Mouse (Mus musculus) intestine, postnatal 0 days (tissue): Measurements from ENCODE around the gene Cxcr5. TPM values are rescaled to one million over a fixed set of nuclear protein-coding genes. Genes with fewer than 3 reads are reported as not detected.

Experiments
- ATAC-seq: fragments of 200-750 bp; cut with Nextera tagmentation; 2 replicates; pipeline ENCODE4 v1.8.0; 2017; ENCODE audit warnings: mild to moderate bottlenecking, moderate TSS enrichment, moderate library complexity
- H3K27ac ChIP-seq: fragments of 300-500 bp; sonication (generic); 2 replicates; pipeline ENCODE4 v1.5.1; 2014; ENCODE audit warnings: mild to moderate bottlenecking, low read depth, low read length, moderate library complexity
- H3K27me3 ChIP-seq: fragments of 300-500 bp; sonication (generic); replicated peaks from 2 replicates; pipeline ENCODE4 v1.6.1; 2014; ENCODE audit warnings: low read length, mixed read lengths; ENCODE audit not compliant: control insufficient read depth, insufficient read depth
- H3K36me3 ChIP-seq: fragments of 300-500 bp; sonication (generic); 2 replicates; pipeline ENCODE4 v1.6.1; 2014; ENCODE audit warnings: mild to moderate bottlenecking, moderate library complexity; ENCODE audit not compliant: control insufficient read depth, insufficient read depth
- H3K4me1 ChIP-seq: fragments of 300-500 bp; sonication (generic); replicated peaks from 2 replicates; pipeline ENCODE4 v1.6.1; 2014; ENCODE audit warnings: antibody characterized with exemption, low read length, mixed read lengths; ENCODE audit not compliant: control insufficient read depth, insufficient read depth
- H3K4me2 ChIP-seq: fragments of 300-500 bp; sonication (generic); replicated peaks from 2 replicates; pipeline ENCODE4 v1.6.1; 2014; ENCODE audit warnings: low read depth, mild to moderate bottlenecking, moderate library complexity
- H3K4me3 ChIP-seq: fragments of 300-500 bp; sonication (generic); 2 replicates; pipeline ENCODE4 v1.5.1; 2014; ENCODE audit warnings: low read depth, low read length
- H3K9ac ChIP-seq: fragments of 300-500 bp; sonication (generic); 2 replicates; pipeline ENCODE4 v1.6.1; 2014; ENCODE audit warnings: mild to moderate bottlenecking, low read depth, low read length
- H3K9me3 ChIP-seq: fragments of 300-500 bp; sonication (generic); 2 replicates; pipeline ENCODE4 v1.6.1; 2016; ENCODE audit warnings: mixed run types; ENCODE audit not compliant: control insufficient read depth
- CTCF ChIP-seq: sonication (generic); IDR thresholded peaks from 2 replicates; pipeline ENCODE4 v1.5.1; 2016; ENCODE audit warnings: low read depth, mild to moderate bottlenecking, control low read depth, antibody characterized with exemption, moderate library complexity
- WGBS: fragments of 180-500 bp; shearing (Covaris S2); extraction: QIAGEN DNeasy Blood & Tissue Kit; methylation state at CpG from one replicate; pipeline ENCODE4 v1.1.7; 2014; 5-methylcytosine and 5-hydroxymethylcytosine counted together
- polyA plus RNA-seq: library from polyadenylated mRNA; unstranded; fragments of >200 nt; fragmentation: Nextera tagmentation; extraction: Ambion mirVana; gene quantifications from 2 replicates; pipeline ENCODE4 v1.2.1, GENCODE M21; 2015

Cxcr5 gene
- polyA plus RNA-seq, 1 experiment from 2014 or later = 0.25 TPM

- H3K27me3 ChIP-seq = no peaks in the 10 kb centered on the region
- no peak overlapping the region for H3K27ac ChIP-seq
- H3K36me3 ChIP-seq = no peaks in the 10 kb centered on the region
- ATAC-seq = no peak
- TF ChIP-seq CTCF = no peak
- H3K9me3 ChIP-seq = no peaks in the 10 kb centered on the region
- H3K4me1 ChIP-seq = no peaks in the 10 kb centered on the region
- H3K4me3 ChIP-seq = no peak overlapping the region
- H3K9ac ChIP-seq = no peak overlapping the region
- WGBS = 53% methylated on average over 8 of the region's 8 CpGs
- no peak overlapping the region for H3K4me2 ChIP-seq
These were observed 33.3 kb downstream of the Cxcr5 start for GRCm38 (mm10) chr9:44528340-44528739.

- Histone ChIP-seq H3K4me1 (no peaks in the 10 kb centered on the region), H3K27ac (no peak overlapping the region), H3K9me3 (no peaks in the 10 kb centered on the region), H3K4me3 (no peak overlapping the region), H3K27me3 (no peaks in the 10 kb centered on the region), H3K36me3 (no peaks in the 10 kb centered on the region), H3K9ac (no peak overlapping the region), H3K4me2 (no peak overlapping the region)
- 58% methylated on average over 9 of the region's 9 CpGs for WGBS
- ATAC-seq = no peak
- TF ChIP-seq CTCF = no peak
These were observed 35.2 kb downstream of the Cxcr5 start for GRCm38 (mm10) chr9:44526337-44527112.

- H3K27ac ChIP-seq = no peak overlapping the region
- 82% methylated on average over 8 of the region's 8 CpGs for WGBS
- no peak overlapping the region for H3K4me2 ChIP-seq
- ATAC-seq = no peak
- H3K4me3 ChIP-seq = no peak overlapping the region
- no peaks in the 10 kb centered on the region for H3K36me3 ChIP-seq
- no peaks in the 10 kb centered on the region for H3K27me3 ChIP-seq
- no peak overlapping the region for H3K9ac ChIP-seq
- TF ChIP-seq CTCF = no peak
- H3K4me1 ChIP-seq = no peaks in the 10 kb centered on the region
- no peaks in the 10 kb centered on the region for H3K9me3 ChIP-seq
These were observed 36.1 kb downstream of the Cxcr5 start for GRCm38 (mm10) chr9:44525589-44525988.

- TF ChIP-seq CTCF = no peak
- H3K9ac ChIP-seq = no peak overlapping the region
- H3K4me2 ChIP-seq = no peak overlapping the region
- H3K27ac ChIP-seq = no peak overlapping the region
- H3K27me3 ChIP-seq = no peaks in the 10 kb centered on the region
- WGBS = 65% methylated on average over 3 of the region's 3 CpGs
- ATAC-seq = no peak
- H3K4me3 ChIP-seq = no peak overlapping the region
- no peaks in the 10 kb centered on the region for H3K36me3 ChIP-seq
- H3K4me1 ChIP-seq = no peaks in the 10 kb centered on the region
- no peaks in the 10 kb centered on the region for H3K9me3 ChIP-seq
These were observed 36.7 kb downstream of the Cxcr5 start for GRCm38 (mm10) chr9:44525001-44525400.

- H3K27ac ChIP-seq = no peak overlapping the region
- ATAC-seq = no peak
- no peaks in the 10 kb centered on the region for H3K36me3 ChIP-seq
- H3K9me3 ChIP-seq = no peaks in the 10 kb centered on the region
- no peaks in the 10 kb centered on the region for H3K4me1 ChIP-seq
- 73% methylated on average over 5 of the region's 5 CpGs for WGBS
- H3K4me3 ChIP-seq = no peak overlapping the region
- no peak for TF ChIP-seq CTCF
- no peak overlapping the region for H3K4me2 ChIP-seq
- no peak overlapping the region for H3K9ac ChIP-seq
- H3K27me3 ChIP-seq = no peaks in the 10 kb centered on the region
These were observed 37.3 kb downstream of the Cxcr5 start for GRCm38 (mm10) chr9:44524235-44524826.

GRCm38 (mm10) chr9:44523686-44524085 is 38.0 kb downstream of the Cxcr5 start:
- no peak overlapping the region for H3K4me2 ChIP-seq
- no peak for TF ChIP-seq CTCF
- no peak overlapping the region for H3K4me3 ChIP-seq
- no peaks in the 10 kb centered on the region for H3K4me1 ChIP-seq
- ATAC-seq = no peak
- no peaks in the 10 kb centered on the region for H3K27me3 ChIP-seq
- no peak overlapping the region for H3K27ac ChIP-seq
- no peaks in the 10 kb centered on the region for H3K9me3 ChIP-seq
- no peak overlapping the region for H3K9ac ChIP-seq
- no peaks in the 10 kb centered on the region for H3K36me3 ChIP-seq
- 71% methylated on average over 5 of the region's 5 CpGs for WGBS
